Mouse (Mus musculus) hindbrain, postnatal 0 days (tissue): Measurements from ENCODE around the gene Enah. TPM values are rescaled to one million over a fixed set of nuclear protein-coding genes. Genes with fewer than 3 reads are reported as not detected.

ENCODE experiments used
- ATAC-seq: fragments of 200-750 bp; cut with Nextera tagmentation; 2 replicates; pipeline ENCODE4 v1.8.0; 2017; ENCODE audit warnings: mild to moderate bottlenecking, moderate TSS enrichment, moderate library complexity
- DNase-seq: peaks from one replicate; pipeline ENCODE4 v3.0.0-alpha.2; 2015; ENCODE audit warnings: low spot score
- H3K27ac ChIP-seq: fragments of 300-500 bp; sonication (generic); 2 replicates; pipeline ENCODE4 v1.5.1; 2014; ENCODE audit warnings: mild to moderate bottlenecking
- H3K27me3 ChIP-seq: fragments of 300-500 bp; sonication (generic); 2 replicates; pipeline ENCODE4 v1.6.1; 2014; ENCODE audit warnings: low read length, mixed read lengths; ENCODE audit not compliant: insufficient read depth
- H3K36me3 ChIP-seq: fragments of 300-500 bp; sonication (generic); 2 replicates; pipeline ENCODE4 v1.6.1; 2014; ENCODE audit warnings: low read length, mixed read lengths; ENCODE audit not compliant: insufficient read depth
- H3K4me1 ChIP-seq: fragments of 300-500 bp; sonication (generic); 2 replicates; pipeline ENCODE4 v1.6.1; 2014; ENCODE audit warnings: antibody characterized with exemption, low read length, mixed read lengths; ENCODE audit not compliant: insufficient read depth
- H3K4me2 ChIP-seq: fragments of 300-500 bp; sonication (generic); 2 replicates; pipeline ENCODE4 v1.6.1; 2014; ENCODE audit warnings: low read depth, mild to moderate bottlenecking, low read length, moderate library complexity, mixed read lengths
- H3K4me3 ChIP-seq: fragments of 300-500 bp; sonication (generic); 2 replicates; pipeline ENCODE4 v1.5.1; 2014; ENCODE audit warnings: low read length
- H3K9ac ChIP-seq: fragments of 300-500 bp; sonication (generic); replicated peaks from 2 replicates; pipeline ENCODE4 v1.6.1; 2014; ENCODE audit warnings: mild to moderate bottlenecking, low read length, moderate library complexity, mixed read lengths
- H3K9me3 ChIP-seq: fragments of 300-500 bp; sonication (generic); 2 replicates; pipeline ENCODE4 v1.6.1; 2016; ENCODE audit warnings: low read length, mixed read lengths
- CTCF ChIP-seq: IDR thresholded peaks from 2 replicates; pipeline ENCODE4 v1.5.1; 2016; ENCODE audit warnings: antibody characterized with exemption, control low read depth, low read depth
- WGBS: fragments of 180-500 bp; shearing (Covaris S2); extraction: QIAGEN DNeasy Blood & Tissue Kit; methylation state at CpG from one replicate; pipeline ENCODE4 v1.1.7; 2014; 5-methylcytosine and 5-hydroxymethylcytosine counted together
- polyA plus RNA-seq: library from polyadenylated mRNA; unstranded; fragments of >200 nt; fragmentation: Nextera tagmentation; extraction: Ambion mirVana; gene quantifications from 2 replicates; pipeline ENCODE4 v1.2.1, GENCODE M21; 2015
- total RNA-seq: library from RNA; depleted of rRNA; stranded (reverse); fragments of >200 nt; gene quantifications from 2 replicates; pipeline ENCODE4 v1.2.3, GENCODE M21; 2014

The Enah gene
- total and polyA plus RNA-seq, 2 experiments from 2014 or later: 20.7 to 73.2 TPM

GRCm38 (mm10) chr1:181951266-181951665 is 68.5 kb downstream of the Enah start:
- no peak for TF ChIP-seq CTCF
- 77% methylated on average over 5 of the region's 5 CpGs for WGBS
- no peak overlapping the region for H3K4me3 ChIP-seq
- 0 out of 2 replicates have a peak, but pooled peaks cover 1% of the 10 kb centered on the region for H3K36me3 ChIP-seq
- no peaks in the 10 kb centered on the region for H3K27me3 ChIP-seq
- no peak for ATAC-seq
- H3K27ac ChIP-seq: no peak overlapping the region
- no peak overlapping the region for H3K9ac ChIP-seq
- DNase-seq: no peak
- no peak overlapping the region for H3K4me2 ChIP-seq
- no peaks in the 10 kb centered on the region for H3K4me1 ChIP-seq
- H3K9me3 ChIP-seq: no peaks in the 10 kb centered on the region

GRCm38 (mm10) chr1:181950721-181951120 is 69.1 kb downstream of the Enah start:
- TF ChIP-seq CTCF: no peak
- Histone ChIP-seq H3K9ac (no peak overlapping the region), H3K4me1 (no peaks in the 10 kb centered on the region), H3K27ac (no peak overlapping the region), H3K27me3 (no peaks in the 10 kb centered on the region), H3K4me3 (no peak overlapping the region), H3K36me3 (no peaks in the 10 kb centered on the region), H3K4me2 (no peak overlapping the region), H3K9me3 (no peaks in the 10 kb centered on the region)
- WGBS: 96% methylated on average over 9 of the region's 9 CpGs
- DNase-seq (no peak), ATAC-seq (no peak)

GRCm38 (mm10) chr1:181948191-181948590 is 71.6 kb downstream of the Enah start:
- ATAC-seq (no peak), DNase-seq (no peak)
- H3K4me3 ChIP-seq: no peak overlapping the region
- H3K36me3 ChIP-seq: no peaks in the 10 kb centered on the region
- no peak overlapping the region for H3K4me2 ChIP-seq
- TF ChIP-seq CTCF: no peak
- H3K4me1 ChIP-seq: no peaks in the 10 kb centered on the region
- H3K27me3 ChIP-seq: no peaks in the 10 kb centered on the region
- H3K9ac ChIP-seq: no peak overlapping the region
- H3K27ac ChIP-seq: no peak overlapping the region
- no peaks in the 10 kb centered on the region for H3K9me3 ChIP-seq
- 87% methylated on average over 3 of the region's 3 CpGs for WGBS

- H3K27me3 ChIP-seq: no peaks in the 10 kb centered on the region
- ATAC-seq (no peak), DNase-seq (no peak)
- WGBS: 42% methylated on average over 2 of the region's 2 CpGs
- H3K36me3 ChIP-seq: no peaks in the 10 kb centered on the region
- H3K4me2 ChIP-seq: no peak overlapping the region
- H3K4me1 ChIP-seq: no peaks in the 10 kb centered on the region
- no peak overlapping the region for H3K27ac ChIP-seq
- no peak for TF ChIP-seq CTCF
- no peak overlapping the region for H3K4me3 ChIP-seq
- H3K9ac ChIP-seq: no peak overlapping the region
- H3K9me3 ChIP-seq: no peaks in the 10 kb centered on the region
Measured at GRCm38 (mm10) chr1:181937064-181937463, 82.7 kb downstream of the Enah start.

- no peak overlapping the region for H3K4me3 ChIP-seq
- no peak overlapping the region for H3K4me2 ChIP-seq
- 81% methylated on average over 5 of the region's 5 CpGs for WGBS
- H3K27ac ChIP-seq: no peak overlapping the region
- H3K9ac ChIP-seq: no peak overlapping the region
- no peaks in the 10 kb centered on the region for H3K27me3 ChIP-seq
- ATAC-seq: no peak
- no peaks in the 10 kb centered on the region for H3K9me3 ChIP-seq
- DNase-seq: no peak
- TF ChIP-seq CTCF: no peak
- H3K4me1 ChIP-seq: no peaks in the 10 kb centered on the region
- H3K36me3 ChIP-seq: no peaks in the 10 kb centered on the region
Measured at GRCm38 (mm10) chr1:181928388-181928787, 91.4 kb downstream of the Enah start.

- Histone ChIP-seq H3K4me2 (no peak overlapping the region), H3K4me1 (no peaks in the 10 kb centered on the region), H3K9ac (no peak overlapping the region), H3K27me3 (no peaks in the 10 kb centered on the region), H3K36me3 (peaks cover 10% of the 10 kb centered on the region), H3K27ac (0 out of 2 replicates have a peak overlapping the region, but pooled peaks have one; percentile 2), H3K9me3 (no peaks in the 10 kb centered on the region), H3K4me3 (no peak overlapping the region)
- no peak for TF ChIP-seq CTCF
- ATAC-seq (peak; percentile 66), DNase-seq (peak; percentile 53)
- 72% methylated on average over 24 of the region's 24 CpGs for WGBS
Measured at GRCm38 (mm10) chr1:181923384-181923783, 96.4 kb downstream of the Enah start.

- Histone ChIP-seq H3K36me3 (peaks cover 10% of the 10 kb centered on the region), H3K4me2 (peak overlapping the region; percentile 13; the same call in 1 of the 2 replicates), H3K4me1 (no peaks in the 10 kb centered on the region), H3K27me3 (no peaks in the 10 kb centered on the region), H3K4me3 (no peak overlapping the region), H3K9ac (no peak overlapping the region), H3K9me3 (no peaks in the 10 kb centered on the region), H3K27ac (no peak overlapping the region)
- ATAC-seq: 0 out of 2 replicates have a peak, but pooled peaks have one; percentile 45
- peak; percentile 53 for TF ChIP-seq CTCF
- 80% methylated on average over 33 of the region's 37 CpGs for WGBS
- peak; percentile 40 for DNase-seq
Measured at GRCm38 (mm10) chr1:181921580-181922494, 98.0 kb downstream of the Enah start.
